Mouse (Mus musculus) MEL (cell line): ENCODE measurements around the gene Akirin2. TPM values are rescaled to one million over a fixed set of nuclear protein-coding genes. Genes with fewer than 3 reads are reported as not detected.
A peak's percentile ranks its signal among the peaks of the same experiment; 100 is the strongest.

ENCODE experiments used
- DNase-seq: peaks from one replicate; pipeline ENCODE4 v3.0.0; 2011; ENCODE audit warnings: low read depth, low spot score
- H3K27ac ChIP-seq: 2 replicates; pipeline ENCODE4 v1.5.1; 2012; ENCODE audit warnings: low read depth, mild to moderate bottlenecking, control low read depth, low read length, moderate library complexity; ENCODE audit not compliant: control insufficient read depth
- H3K27me3 ChIP-seq, 2 experiments: fragments of 150-350 bp in 1 of 2; sonication (generic) in 1 of 2; 2 replicates each; pipeline ENCODE4 v1.6.1; 2012; ENCODE audit warnings: low read length in 2 of 2, mild to moderate bottlenecking in 2 of 2, improper control_type of control experiment in 1 of 2, moderate library complexity in 1 of 2; ENCODE audit not compliant: insufficient read depth in 2 of 2, control insufficient read depth in 1 of 2
- H3K36me3 ChIP-seq, 2 experiments: 2 replicates each; pipeline ENCODE4 v1.6.1; 2012 to 2014; ENCODE audit warnings: low read length in 2 of 2, improper control_type of control experiment in 1 of 2, inconsistent platforms in 1 of 2, mild to moderate bottlenecking in 1 of 2; ENCODE audit not compliant: insufficient read depth in 2 of 2, control insufficient read depth in 1 of 2
- H3K4me1 ChIP-seq, 2 experiments: fragments of 150-350 bp in 1 of 2; sonication (generic) in 1 of 2; 2 replicates each; pipeline ENCODE4 v1.6.1; 2012; ENCODE audit warnings: low read length in 2 of 2, improper control_type of control experiment in 1 of 2, mild to moderate bottlenecking in 1 of 2; ENCODE audit not compliant: insufficient read depth in 2 of 2, control insufficient read depth in 1 of 2
- H3K4me3 ChIP-seq, 2 experiments: fragments of 150-350 bp in 1 of 2; sonication (generic) in 1 of 2; 2 replicates each; pipeline ENCODE4 v1.5.1; 2012; ENCODE audit warnings: low read depth in 2 of 2, low read length in 2 of 2, mild to moderate bottlenecking in 2 of 2, moderate library complexity in 2 of 2, control low read depth in 1 of 2, improper control_type of control experiment in 1 of 2; ENCODE audit not compliant: control insufficient read depth in 1 of 2, insufficient read depth in 1 of 2
- H3K79me2 ChIP-seq: 2 replicates; pipeline ENCODE4 v1.6.1; 2012; ENCODE audit warnings: mild to moderate bottlenecking, low read length, moderate library complexity; ENCODE audit not compliant: control insufficient read depth, poor library complexity, insufficient read depth
- H3K9ac ChIP-seq: 2 replicates; pipeline ENCODE4 v1.6.1; 2012; ENCODE audit warnings: low read depth, mild to moderate bottlenecking, control low read depth, low read length, moderate library complexity; ENCODE audit not compliant: control insufficient read depth, poor library complexity, severe bottlenecking
- H3K9me3 ChIP-seq: fragments of 150-350 bp; sonication (generic); replicated peaks from 2 replicates; pipeline ENCODE4 v1.6.1; 2012; ENCODE audit warnings: mild to moderate bottlenecking, low read length, improper control_type of control experiment, moderate library complexity; ENCODE audit not compliant: insufficient read depth
- CHD1 ChIP-seq: IDR thresholded peaks from 2 replicates; pipeline ENCODE4 v1.6.1; 2012; ENCODE audit warnings: low read depth, mild to moderate bottlenecking, inconsistent platforms, low read length, improper control_type of control experiment
- CHD2 ChIP-seq: IDR thresholded peaks from 2 replicates; pipeline ENCODE4 v1.6.1; 2011; ENCODE audit warnings: low read length, improper control_type of control experiment
- CTCF ChIP-seq, 3 experiments: IDR thresholded peaks in 2 of 3; conservative IDR thresholded peaks in 1 of 3; 2 replicates each; pipeline ENCODE4 v1.5.1; 2011 to 2012; ENCODE audit warnings: low read length in 3 of 3, low read depth in 2 of 3, mild to moderate bottlenecking in 2 of 3, improper control_type of control experiment in 1 of 3, inconsistent platforms in 1 of 3, mixed read lengths in 1 of 3, moderate library complexity in 1 of 3; ENCODE audit not compliant: control insufficient read depth in 1 of 3, insufficient read depth in 1 of 3, poor library complexity in 1 of 3, severe bottlenecking in 1 of 3
- E2F4 ChIP-seq: IDR thresholded peaks from 2 replicates; pipeline ENCODE4 v1.6.1; 2011; ENCODE audit warnings: low read depth, low read length, improper control_type of control experiment, borderline replicate concordance
- ELF1 ChIP-seq: IDR thresholded peaks from 2 replicates; pipeline ENCODE4 v1.6.1; 2014; ENCODE audit warnings: low read depth, mild to moderate bottlenecking, inconsistent platforms, low read length, improper control_type of control experiment, moderate library complexity
- EP300 ChIP-seq, 2 experiments: IDR thresholded peaks; 2 replicates each; pipeline ENCODE4 v1.6.1; 2011; ENCODE audit warnings: improper control_type of control experiment in 2 of 2, low read length in 2 of 2, low read depth in 1 of 2, mild to moderate bottlenecking in 1 of 2
- ETS1 ChIP-seq: IDR thresholded peaks from 2 replicates; pipeline ENCODE4 v1.6.1; 2012; ENCODE audit warnings: low read depth, mild to moderate bottlenecking, inconsistent platforms, low read length, improper control_type of control experiment, moderate library complexity
- KAT2A ChIP-seq: conservative IDR thresholded peaks from 2 replicates; pipeline ENCODE4 v1.6.1; 2012; ENCODE audit warnings: low read depth, low read length, improper control_type of control experiment, inconsistent platforms
- MAFK ChIP-seq: IDR thresholded peaks from 2 replicates; pipeline ENCODE4 v1.6.1; 2011; ENCODE audit warnings: low read depth, mild to moderate bottlenecking, low read length, improper control_type of control experiment, borderline replicate concordance
- MAX ChIP-seq: IDR thresholded peaks from 2 replicates; pipeline ENCODE4 v1.6.1; 2011; ENCODE audit warnings: low read length, improper control_type of control experiment
- MEF2A ChIP-seq: IDR thresholded peaks from 2 replicates; pipeline ENCODE4 v1.6.1; 2014; ENCODE audit warnings: low read depth, mild to moderate bottlenecking, inconsistent platforms, low read length, improper control_type of control experiment; ENCODE audit not compliant: poor library complexity, insufficient replicate concordance, severe bottlenecking; ENCODE audit errors: extremely low read depth
- MYC ChIP-seq: IDR thresholded peaks from 2 replicates; pipeline ENCODE4 v1.6.1; 2011; ENCODE audit warnings: low read depth, mild to moderate bottlenecking, low read length, improper control_type of control experiment, moderate library complexity
- NRF1 ChIP-seq: IDR thresholded peaks from 2 replicates; pipeline ENCODE4 v1.6.1; 2014; ENCODE audit warnings: low read depth, mild to moderate bottlenecking, inconsistent platforms, low read length, improper control_type of control experiment, moderate library complexity; ENCODE audit not compliant: poor library complexity, insufficient read depth, severe bottlenecking
- POLR2A ChIP-seq, 2 experiments: IDR thresholded peaks; 2 replicates each; pipeline ENCODE4 v1.6.1; 2011 to 2012; ENCODE audit warnings: low read length in 2 of 2, mild to moderate bottlenecking in 2 of 2, control low read depth in 1 of 2, improper control_type of control experiment in 1 of 2, low read depth in 1 of 2, moderate library complexity in 1 of 2; ENCODE audit not compliant: control insufficient read depth in 1 of 2, insufficient read depth in 1 of 2, poor library complexity in 1 of 2
- RCOR1 ChIP-seq: IDR thresholded peaks from 2 replicates; pipeline ENCODE4 v1.6.1; 2012; ENCODE audit warnings: low read depth, mild to moderate bottlenecking, inconsistent platforms, low read length, improper control_type of control experiment
- SIN3A ChIP-seq: IDR thresholded peaks from 2 replicates; pipeline ENCODE4 v1.6.1; 2012; ENCODE audit warnings: low read length, improper control_type of control experiment, inconsistent platforms
- TBP ChIP-seq: IDR thresholded peaks from 2 replicates; pipeline ENCODE4 v1.8.0; 2011; ENCODE audit warnings: low read depth, low read length, improper control_type of control experiment
- UBTF ChIP-seq: IDR thresholded peaks from 2 replicates; pipeline ENCODE4 v1.6.1; 2012; ENCODE audit warnings: low read depth, mild to moderate bottlenecking, inconsistent platforms, low read length, improper control_type of control experiment, moderate library complexity, borderline replicate concordance; ENCODE audit not compliant: insufficient read depth
- USF1 ChIP-seq: IDR thresholded peaks from 2 replicates; pipeline ENCODE4 v1.6.1; 2014; ENCODE audit warnings: low read depth, mild to moderate bottlenecking, inconsistent platforms, low read length, improper control_type of control experiment, moderate library complexity
- ZC3H11A ChIP-seq: IDR thresholded peaks from 2 replicates; pipeline ENCODE4 v1.6.1; 2012; ENCODE audit warnings: low read depth, mild to moderate bottlenecking, inconsistent platforms, low read length, improper control_type of control experiment
- ZNF384 ChIP-seq: IDR thresholded peaks from 2 replicates; pipeline ENCODE4 v1.6.1; 2012; ENCODE audit warnings: low read depth, mild to moderate bottlenecking, inconsistent platforms, low read length, improper control_type of control experiment
- polyA plus RNA-seq, 2 experiments: library from polyadenylated mRNA; stranded (reverse) in 1 of 2; unstranded in 1 of 2; fragments of >175 nt in 1 of 2; fragments of >200 nt in 1 of 2; gene quantifications; 2 replicates each; pipeline versions ENCODE4 v1.2.1 to v1.2.4; 2012; ENCODE audit warnings: low replicate concordance in 2 of 2, low read depth in 1 of 2; ENCODE audit not compliant: insufficient read length in 2 of 2, insufficient read depth in 1 of 2, missing spikeins in 1 of 2
- total RNA-seq: library from RNA; depleted of rRNA; stranded (reverse); fragments of 300-350 nt; gene quantifications from 2 replicates; pipeline ENCODE4 v1.2.3, GENCODE M21; 2012

Akirin2 gene
- total and polyA plus RNA-seq, 3 experiments: 23.4 to 45.8 TPM; not detected in 1

- Histone ChIP-seq H3K4me1 (peaks cover 0 to 6% of the 10 kb centered on the region in 2 experiments; a peak in 2 of 4 replicates), H3K36me3 (no peaks in the 10 kb centered on the region), H3K27me3 (no peaks in the 10 kb centered on the region), H3K9me3 (no peaks in the 10 kb centered on the region), H3K4me3 (no peak overlapping the region), H3K27ac (no peak overlapping the region)
- DNase-seq: peak; percentile 52
- TF ChIP-seq MEF2A (no peak), MAFK (peak; percentile 35; the same call in 1 of the 2 replicates), ELF1 (no peak), EP300 (IDR thresholded peaks at IDR 0.05; ENCODE audit: low read depth in 1 of 2, low read length in 2 of 2) (no peak), SIN3A (peak; percentile 16; the same call in 1 of the 2 replicates), ETS1 (peak; percentile 94)
- TF ChIP-seq, all 39 proteins: peak for 3
- H3K9ac ChIP-seq: no peak overlapping the region
- H3K79me2 ChIP-seq: no peaks in the 10 kb centered on the region
These were observed 27.9 kb upstream of the Akirin2 start for GRCm38 (mm10) chr4:34522846-34523245.

- H3K27me3 ChIP-seq: no peaks in the 10 kb centered on the region
- TF ChIP-seq ZC3H11A (no peak), MYC (no peak), ELF1 (no peak), CHD1 (no peak), CTCF (IDR thresholded peaks at IDR 0.05 in 2 of 3, conservative IDR thresholded peaks at IDR 0.05 in 1 of 3; ENCODE audit: control insufficient read depth in 1 of 3, insufficient read depth in 1 of 3, low read depth in 2 of 3, low read length in 3 of 3, poor library complexity in 1 of 3, severe bottlenecking in 1 of 3) (no peak), CHD2 (no peak), KAT2A (no peak), NRF1 (no peak), ZNF384 (no peak), POLR2A (IDR thresholded peaks at IDR 0.05; ENCODE audit: control insufficient read depth in 1 of 2, insufficient read depth in 1 of 2, low read depth in 1 of 2, low read length in 2 of 2, poor library complexity in 1 of 2) (no peak), USF1 (no peak), MAFK (no peak), RCOR1 (no peak), E2F4 (no peak), TBP (no peak), MAX (no peak), UBTF (no peak)
- TF ChIP-seq, all 39 proteins: peak for 0
- no peaks in the 10 kb centered on the region for H3K79me2 ChIP-seq
These were observed 27.2 kb upstream of the Akirin2 start for GRCm38 (mm10) chr4:34523586-34523985.

More at GRCm38 (mm10) chr4:34523586-34523985, 27.2 kb upstream of the Akirin2 start:
- Histone ChIP-seq H3K4me1 (peaks cover 3 to 8% of the 10 kb centered on the region in 2 experiments; a peak in 3 of 4 replicates), H3K36me3 (peaks cover 0 to 3% of the 10 kb centered on the region in 2 experiments; a peak in 1 of 4 replicates), H3K4me3 (no peak overlapping the region), H3K27ac (no peak overlapping the region), H3K9ac (no peak overlapping the region), H3K9me3 (no peaks in the 10 kb centered on the region)
- no peak for DNase-seq
